Mouse (Mus musculus) stomach, embryonic 14.5 days (tissue): Measurements from ENCODE around the gene Prdm13. TPM values are rescaled to one million over a fixed set of nuclear protein-coding genes. Genes with fewer than 3 reads are reported as not detected.

ENCODE experiments used
- ATAC-seq: fragments of 200-750 bp; cut with Nextera tagmentation; 2 replicates; pipeline ENCODE4 v1.8.0; 2017; ENCODE audit warnings: low read depth, moderate TSS enrichment; ENCODE audit not compliant: insufficient number of reproducible peaks, insufficient read depth, low FRiP score
- H3K27ac ChIP-seq: fragments of 300-500 bp; sonication (generic); 2 replicates; pipeline ENCODE4 v1.5.1; 2014; ENCODE audit warnings: mild to moderate bottlenecking, low read length, moderate library complexity, mixed read lengths
- H3K27me3 ChIP-seq: fragments of 300-500 bp; sonication (generic); 2 replicates; pipeline ENCODE4 v1.6.1; 2014; ENCODE audit warnings: low read length, control low read depth, mixed read lengths; ENCODE audit not compliant: control insufficient read depth, insufficient read depth
- H3K36me3 ChIP-seq: fragments of 300-500 bp; sonication (generic); 2 replicates; pipeline ENCODE4 v1.6.1; 2014; ENCODE audit warnings: mild to moderate bottlenecking, control low read depth, low read length, moderate library complexity, mixed read lengths; ENCODE audit not compliant: control insufficient read depth, insufficient read depth
- H3K4me1 ChIP-seq: fragments of 300-500 bp; sonication (generic); 2 replicates; pipeline ENCODE4 v1.6.1; 2014; ENCODE audit warnings: low read length, control low read depth, mixed read lengths; ENCODE audit not compliant: control insufficient read depth, insufficient read depth
- H3K4me2 ChIP-seq: fragments of 300-500 bp; sonication (generic); replicated peaks from 2 replicates; pipeline ENCODE4 v1.6.1; 2014; ENCODE audit warnings: low read depth, low read length, control low read depth
- H3K4me3 ChIP-seq: fragments of 300-500 bp; sonication (generic); 2 replicates; pipeline ENCODE4 v1.5.1; 2014; ENCODE audit warnings: low read depth, low read length, control low read depth
- H3K9ac ChIP-seq: fragments of 300-500 bp; sonication (generic); replicated peaks from 2 replicates; pipeline ENCODE4 v1.6.1; 2014; ENCODE audit warnings: low read depth, mild to moderate bottlenecking, control low read depth, low read length, moderate library complexity, mixed read lengths
- H3K9me3 ChIP-seq: fragments of 300-500 bp; sonication (generic); 2 replicates; pipeline ENCODE4 v1.6.1; 2016; ENCODE audit warnings: low read depth, low read length, control low read depth; ENCODE audit not compliant: control insufficient read depth
- WGBS: fragments of 180-500 bp; shearing (Covaris S2); extraction: QIAGEN DNeasy Blood & Tissue Kit; methylation state at CpG from one replicate; pipeline ENCODE4 v1.1.7; 2014; 5-methylcytosine and 5-hydroxymethylcytosine counted together
- polyA plus RNA-seq: library from polyadenylated mRNA; unstranded; fragments of >200 nt; fragmentation: Nextera tagmentation; extraction: Ambion mirVana; gene quantifications from 2 replicates; pipeline ENCODE4 v1.2.1, GENCODE M21; 2014

Prdm13 gene
- polyA plus RNA-seq, result not detected in 2 replicates

- H3K4me1 ChIP-seq, result 0 out of 2 replicates have a peak, but pooled peaks cover 6% of the 10 kb centered on the region
- no peak within 1 kb of the TSS for H3K9ac ChIP-seq
- H3K9me3 ChIP-seq, result no peaks in the 10 kb centered on the region
- WGBS, result under 1% methylated on average over 36 of the region's 38 CpGs
- no peak within 1 kb of the TSS for H3K27ac ChIP-seq
- no peaks in the 10 kb centered on the region for H3K36me3 ChIP-seq
- ATAC-seq, result no peak
- H3K27me3 ChIP-seq, result peaks cover 73% of the 10 kb centered on the region
- H3K4me3 ChIP-seq, result no peak within 1 kb of the TSS
- no peak within 1 kb of the TSS for H3K4me2 ChIP-seq
These were observed at the start of gene Prdm13 for GRCm38 (mm10) chr4:21685595-21686091. Gene Prdm13 (minus strand): TSS chr4:21685963.

GRCm38 (mm10) chr4:21727615-21728165 lies 41.9 kb upstream of the Prdm13 start, which contains the start of gene Ccnc:
Gene Ccnc (plus strand): TSS chr4:21727701.
- Histone ChIP-seq H3K9me3 (no peaks in the 10 kb centered on the region), H3K4me1 (no peaks in the 10 kb centered on the region), H3K4me3 (peak within 1 kb of the TSS; percentile 91), H3K36me3 (peaks cover under 1% of the 10 kb centered on the region; the same call in 1 of the 2 replicates), H3K27ac (peak within 1 kb of the TSS; percentile 69), H3K4me2 (peak within 1 kb of the TSS; percentile 74), H3K9ac (peak within 1 kb of the TSS; percentile 68), H3K27me3 (no peaks in the 10 kb centered on the region)
- ATAC-seq, result peak; percentile 98
- WGBS, result 1% methylated on average over 37 of the region's 37 CpGs

- WGBS, result under 1% methylated on average over 22 of the region's 22 CpGs
- Histone ChIP-seq H3K9ac (0 out of 2 replicates have a peak overlapping the region, but pooled peaks have one; percentile 68), H3K9me3 (no peaks in the 10 kb centered on the region), H3K27ac (peak overlapping the region; percentile 69), H3K27me3 (no peaks in the 10 kb centered on the region), H3K4me2 (peak overlapping the region; percentile 74), H3K4me3 (peak overlapping the region; percentile 91), H3K4me1 (no peaks in the 10 kb centered on the region), H3K36me3 (no peaks in the 10 kb centered on the region)
- peak; percentile 56; the same call in 1 of the 2 replicates for ATAC-seq
These were observed 41.3 kb upstream of the Prdm13 start for GRCm38 (mm10) chr4:21726912-21727614.

GRCm38 (mm10) chr4:21722752-21723334 lies 37.1 kb upstream of the Prdm13 start:
- no peak overlapping the region for H3K27ac ChIP-seq
- no peak for ATAC-seq
- no peaks in the 10 kb centered on the region for H3K36me3 ChIP-seq
- no peak overlapping the region for H3K9ac ChIP-seq
- H3K4me3 ChIP-seq, result no peak overlapping the region
- no peaks in the 10 kb centered on the region for H3K27me3 ChIP-seq
- no peaks in the 10 kb centered on the region for H3K4me1 ChIP-seq
- 55% methylated on average over 7 of the region's 7 CpGs for WGBS
- no peak overlapping the region for H3K4me2 ChIP-seq
- H3K9me3 ChIP-seq, result no peaks in the 10 kb centered on the region

- H3K4me2 ChIP-seq, result peak overlapping the region; percentile 27; the same call in 1 of the 2 replicates
These were observed 26.4 kb upstream of the Prdm13 start for GRCm38 (mm10) chr4:21712147-21712546.

GRCm38 (mm10) chr4:21705046-21705445 lies 19.3 kb upstream of the Prdm13 start:
- Histone ChIP-seq H3K36me3 (no peaks in the 10 kb centered on the region), H3K27me3 (no peaks in the 10 kb centered on the region), H3K9ac (no peak overlapping the region), H3K27ac (no peak overlapping the region), H3K4me3 (no peak overlapping the region), H3K4me1 (no peaks in the 10 kb centered on the region), H3K4me2 (no peak overlapping the region), H3K9me3 (no peaks in the 10 kb centered on the region)
- 72% methylated on average over 1 of the region's 1 CpGs for WGBS
- ATAC-seq, result no peak

More at GRCm38 (mm10) chr4:21712147-21712546, 26.4 kb upstream of the Prdm13 start:
- Histone ChIP-seq H3K9ac (no peak overlapping the region), H3K27ac (no peak overlapping the region), H3K4me1 (no peaks in the 10 kb centered on the region), H3K4me3 (no peak overlapping the region), H3K27me3 (no peaks in the 10 kb centered on the region), H3K9me3 (no peaks in the 10 kb centered on the region), H3K36me3 (no peaks in the 10 kb centered on the region)
- peak; percentile 91 for ATAC-seq
- 4% methylated on average over 13 of the region's 13 CpGs for WGBS

GRCm38 (mm10) chr4:21695638-21696254 lies 10.0 kb upstream of the Prdm13 start:
- WGBS, result 35% methylated on average over 7 of the region's 7 CpGs
- Histone ChIP-seq H3K4me3 (no peak overlapping the region), H3K27me3 (peaks cover 6% of the 10 kb centered on the region; the same call in 1 of the 2 replicates), H3K27ac (no peak overlapping the region), H3K9ac (no peak overlapping the region), H3K9me3 (no peaks in the 10 kb centered on the region), H3K36me3 (no peaks in the 10 kb centered on the region), H3K4me1 (no peaks in the 10 kb centered on the region), H3K4me2 (no peak overlapping the region)
- peak; percentile 37; the same call in 1 of the 2 replicates for ATAC-seq

- Histone ChIP-seq H3K4me1 (0 out of 2 replicates have a peak, but pooled peaks cover 6% of the 10 kb centered on the region), H3K9me3 (no peaks in the 10 kb centered on the region), H3K4me3 (no peak overlapping the region), H3K27me3 (peaks cover 48% of the 10 kb centered on the region), H3K4me2 (no peak overlapping the region), H3K9ac (no peak overlapping the region), H3K27ac (no peak overlapping the region), H3K36me3 (no peaks in the 10 kb centered on the region)
- no peak for ATAC-seq
- WGBS, result 13% methylated on average over 7 of the region's 7 CpGs
These were observed 4.5 kb upstream of the Prdm13 start for GRCm38 (mm10) chr4:21690221-21690620.
